Mouse (Mus musculus) G1E (cell line): ENCODE data around the gene Tmem91. TPM values are rescaled to one million over a fixed set of nuclear protein-coding genes. Genes with fewer than 3 reads are reported as not detected.

Experiments used
- ATAC-seq: 2 replicates; pipeline ENCODE4 v1.8.0; 2016; ENCODE audit warnings: mild to moderate bottlenecking; ENCODE audit not compliant: insufficient number of reproducible peaks, poor library complexity, low FRiP score, severe bottlenecking; ENCODE audit errors: extremely low read depth
- DNase-seq: peaks from one replicate; pipeline ENCODE4 v3.0.0; 2012; ENCODE audit warnings: low spot score
- H3K27me3 ChIP-seq: 2 replicates; pipeline ENCODE4 v1.6.1; 2012; ENCODE audit warnings: mild to moderate bottlenecking, low read length, inconsistent platforms; ENCODE audit not compliant: insufficient read depth
- H3K36me3 ChIP-seq: replicated peaks from 2 replicates; pipeline ENCODE3; 2012; ENCODE audit warnings: mild to moderate bottlenecking, inconsistent platforms
- H3K4me1 ChIP-seq: 2 replicates; pipeline ENCODE4 v1.6.1; 2012; ENCODE audit warnings: low read depth, low read length, inconsistent platforms, mixed read lengths; ENCODE audit not compliant: insufficient read depth
- H3K4me3 ChIP-seq: 2 replicates; pipeline ENCODE4 v1.5.1; 2012; ENCODE audit warnings: low read depth, mild to moderate bottlenecking, inconsistent platforms, low read length, moderate library complexity, mixed read lengths
- H3K9me3 ChIP-seq: replicated peaks from 2 replicates; pipeline ENCODE4 v1.6.1; 2012; ENCODE audit warnings: inconsistent platforms
- CTCF ChIP-seq: IDR thresholded peaks from 2 replicates; pipeline ENCODE4 v1.5.1; 2012; ENCODE audit warnings: low read depth, low read length, inconsistent platforms, mixed read lengths
- GATA1 ChIP-seq: IDR thresholded peaks from 2 replicates; pipeline ENCODE4 v1.6.1; 2012; ENCODE audit warnings: borderline replicate concordance, low read length, inconsistent platforms, mixed read lengths
- GATA2 ChIP-seq: IDR thresholded peaks from 2 replicates; pipeline ENCODE4 v1.6.1; 2012; ENCODE audit warnings: low read depth, low read length, inconsistent platforms, borderline replicate concordance
- POLR2AphosphoS5 ChIP-seq: IDR thresholded peaks from 2 replicates; pipeline ENCODE4 v1.6.1; 2012; ENCODE audit warnings: low read depth, low read length, inconsistent platforms; ENCODE audit not compliant: insufficient replicate concordance
- TAL1 ChIP-seq: conservative IDR thresholded peaks from 2 replicates; pipeline ENCODE4 v1.6.1; 2012; ENCODE audit warnings: low read depth, low read length, inconsistent platforms, mixed read lengths
- polyA plus RNA-seq: library from polyadenylated mRNA; stranded (reverse); fragments of >175 nt; gene quantifications from 2 replicates; pipeline ENCODE4 v1.2.3, GENCODE M21; 2012
- total RNA-seq, 2 experiments: library from RNA; stranded (forward) in 1 of 2; stranded (reverse) in 1 of 2; fragments of 200-1000 nt in 1 of 2; fragments of >200 nt in 1 of 2; fragmentation: Nextera tagmentation in 1 of 2; gene quantifications; 2 replicates each; pipeline ENCODE4 v1.2.3; 2014 to 2017

The Tmem91 gene
- total and polyA plus RNA-seq, 3 experiments = 2.2 to 8.6 (median 3.6) TPM

DNA sequence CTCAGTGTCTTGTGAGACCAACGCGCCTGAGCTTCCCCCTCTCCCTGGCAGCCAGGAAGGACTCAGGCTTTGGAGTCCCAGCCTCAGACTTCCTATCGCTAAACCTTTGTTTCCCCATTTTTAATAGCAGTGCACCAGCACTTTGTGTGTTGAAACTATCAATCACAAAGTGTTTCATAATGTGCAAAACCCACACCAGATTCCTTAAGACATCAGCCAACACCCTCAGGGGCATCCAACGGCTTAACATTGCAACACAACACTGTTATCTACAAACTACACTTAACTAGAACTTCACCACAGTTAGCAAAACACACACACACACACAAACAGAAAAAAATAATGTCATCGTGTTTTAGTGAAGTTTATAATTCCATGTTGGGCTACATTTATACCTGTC lies 25.1 kb downstream of the Tmem91 start:
- Histone ChIP-seq H3K36me3 (peaks cover 37% of the 10 kb centered on the region), H3K4me3 (no peak overlapping the region), H3K9me3 (no peaks in the 10 kb centered on the region), H3K4me1 (peaks cover 8% of the 10 kb centered on the region), H3K27me3 (no peaks in the 10 kb centered on the region)
- TF ChIP-seq GATA1 (no peak), GATA2 (no peak), TAL1 (no peak), CTCF (no peak), POLR2AphosphoS5 (no peak)
- DNase-seq = no peak
- no peak for ATAC-seq

DNA sequence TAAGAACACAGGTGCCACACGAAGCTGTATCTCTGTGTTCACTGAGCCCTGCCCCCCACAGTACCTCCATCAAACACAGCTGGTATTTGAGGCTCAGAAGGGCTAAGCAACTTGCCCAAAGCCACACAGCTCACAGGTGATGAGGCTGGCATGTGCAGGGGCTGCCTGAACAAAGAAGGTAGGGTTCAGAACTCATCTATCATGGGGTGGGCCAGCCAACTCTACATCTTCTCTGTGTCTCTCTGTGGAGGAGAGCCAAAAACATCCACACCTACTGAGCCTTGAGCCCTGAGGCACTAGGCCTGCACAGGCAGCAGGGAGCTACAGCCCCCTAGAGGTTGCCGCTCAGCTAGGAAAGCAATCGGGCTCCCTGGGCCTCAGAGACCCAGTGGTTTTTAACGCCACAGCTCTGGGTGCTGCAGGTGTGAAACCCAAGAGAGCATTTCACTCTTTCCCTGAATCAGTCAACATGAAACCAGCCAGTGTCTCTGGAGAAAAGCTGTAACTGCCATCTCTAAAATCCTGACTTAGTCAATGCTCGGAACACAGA lies 27.3 kb downstream of the Tmem91 start:
- Histone ChIP-seq H3K4me1 (peaks cover 20% of the 10 kb centered on the region), H3K36me3 (peaks cover 34% of the 10 kb centered on the region), H3K4me3 (no peak overlapping the region), H3K9me3 (peaks cover 5% of the 10 kb centered on the region), H3K27me3 (no peaks in the 10 kb centered on the region)
- DNase-seq = no peak
- ATAC-seq = no peak
- TF ChIP-seq TAL1 = no peak
- TF ChIP-seq GATA1 = no peak
- TF ChIP-seq GATA2 = no peak
- no peak for TF ChIP-seq POLR2AphosphoS5
- no peak for TF ChIP-seq CTCF

DNA sequence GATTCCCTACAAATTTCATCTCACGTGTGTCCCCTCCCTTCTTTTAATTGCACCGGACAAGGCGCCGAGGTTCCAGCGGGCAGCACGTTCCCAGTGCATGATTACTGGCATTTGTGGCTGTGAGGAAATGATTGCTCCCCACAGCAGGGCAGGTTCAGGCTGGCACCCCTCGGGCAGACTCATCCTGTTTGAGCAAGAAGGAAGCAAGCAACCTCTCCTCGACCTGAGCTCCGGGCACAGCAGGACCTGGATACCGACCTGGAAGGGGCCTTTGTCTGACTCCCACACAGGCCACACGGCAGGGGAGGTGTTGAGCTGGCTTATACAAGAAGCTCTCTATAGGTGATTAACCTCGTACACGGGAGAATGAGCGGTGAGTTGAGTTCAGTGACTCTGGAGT lies 29.9 kb downstream of the Tmem91 start:
- DNase-seq = no peak
- Histone ChIP-seq H3K27me3 (no peaks in the 10 kb centered on the region), H3K36me3 (peaks cover 41% of the 10 kb centered on the region), H3K4me1 (peaks cover 19% of the 10 kb centered on the region), H3K4me3 (no peak overlapping the region), H3K9me3 (peaks cover 8% of the 10 kb centered on the region)
- no peak for TF ChIP-seq GATA2
- TF ChIP-seq GATA1 = no peak
- no peak for TF ChIP-seq CTCF
- TF ChIP-seq TAL1 = no peak
- TF ChIP-seq POLR2AphosphoS5 = no peak
- no peak for ATAC-seq

DNA sequence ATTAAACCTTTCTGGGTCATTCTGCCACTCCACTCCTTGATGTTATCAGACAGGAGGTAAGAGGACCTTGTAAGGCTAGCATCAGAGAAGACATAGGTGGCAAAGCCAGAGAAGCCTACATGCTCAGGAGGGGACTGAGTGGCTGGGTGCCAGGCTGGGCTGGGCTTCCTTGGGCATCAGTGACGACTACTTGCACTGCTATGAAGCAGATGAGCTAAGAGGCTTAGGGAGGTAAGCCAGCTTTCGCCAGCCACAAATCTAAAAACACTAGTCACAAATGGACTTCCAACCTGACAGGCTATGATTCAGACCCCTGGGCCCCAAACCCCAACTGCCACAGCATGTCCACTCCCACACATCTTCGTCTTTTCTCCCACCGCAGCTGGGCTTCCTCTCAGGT lies 30.3 kb downstream of the Tmem91 start:
- Histone ChIP-seq H3K4me3 (no peak overlapping the region), H3K27me3 (no peaks in the 10 kb centered on the region), H3K9me3 (peaks cover 8% of the 10 kb centered on the region), H3K36me3 (peaks cover 45% of the 10 kb centered on the region), H3K4me1 (peaks cover 18% of the 10 kb centered on the region)
- TF ChIP-seq POLR2AphosphoS5 (no peak), CTCF (no peak), GATA2 (no peak), GATA1 (no peak), TAL1 (no peak)
- DNase-seq (no peak), ATAC-seq (no peak)

DNA sequence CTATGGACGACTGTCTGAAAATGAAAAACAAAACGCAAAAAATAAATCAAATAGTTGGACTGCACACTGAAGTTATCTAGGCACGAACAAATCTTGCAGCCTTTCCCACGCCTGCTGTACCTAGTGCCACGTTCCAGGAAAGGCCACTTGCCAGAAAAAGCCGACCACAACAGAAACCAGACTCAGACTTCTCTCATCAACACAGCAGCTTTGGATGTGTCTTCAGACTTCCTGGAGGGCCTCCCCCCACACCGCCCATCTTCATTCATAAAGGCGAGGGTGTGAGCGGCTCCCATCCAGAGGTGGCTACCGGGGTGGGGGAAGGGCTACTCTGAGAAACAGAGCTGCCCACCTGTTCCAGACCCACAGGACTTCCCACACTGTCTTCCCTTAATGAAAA lies 30.8 kb downstream of the Tmem91 start:
- Histone ChIP-seq H3K4me3 (no peak overlapping the region), H3K36me3 (peaks cover 46% of the 10 kb centered on the region), H3K27me3 (no peaks in the 10 kb centered on the region), H3K9me3 (peaks cover 8% of the 10 kb centered on the region), H3K4me1 (peaks cover 17% of the 10 kb centered on the region)
- TF ChIP-seq CTCF = no peak
- no peak for TF ChIP-seq GATA2
- TF ChIP-seq POLR2AphosphoS5 = no peak
- no peak for TF ChIP-seq GATA1
- TF ChIP-seq TAL1 = no peak
- ATAC-seq (no peak), DNase-seq (no peak)

DNA sequence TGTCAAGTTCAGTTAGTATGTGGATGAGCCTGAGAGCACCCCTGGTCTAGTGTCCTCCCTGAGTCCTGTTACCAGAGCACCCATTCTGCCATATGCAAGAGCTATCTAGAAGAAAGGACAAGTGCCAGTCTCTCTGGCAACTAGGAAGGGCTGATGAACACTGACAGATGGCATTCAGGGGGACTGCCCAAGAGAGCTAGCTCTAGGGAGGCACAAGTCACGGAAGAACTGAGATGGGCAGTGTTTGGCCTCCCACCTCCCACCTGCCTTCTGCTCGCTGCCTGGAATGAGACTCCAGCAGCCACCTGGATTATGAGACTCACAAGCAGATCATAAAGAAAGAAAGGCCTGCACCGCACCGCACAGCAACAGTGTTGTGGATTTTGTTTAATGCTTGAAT lies 35.2 kb downstream of the Tmem91 start:
- no peak for ATAC-seq
- TF ChIP-seq GATA2 (no peak), GATA1 (no peak), TAL1 (no peak), POLR2AphosphoS5 (no peak), CTCF (no peak)
- peaks cover 63% of the 10 kb centered on the region for H3K36me3 ChIP-seq
- peaks cover 8% of the 10 kb centered on the region for H3K9me3 ChIP-seq
- peaks cover 13% of the 10 kb centered on the region for H3K4me1 ChIP-seq
- DNase-seq = no peak
- peaks cover 2% of the 10 kb centered on the region; the same call in 1 of the 2 replicates for H3K27me3 ChIP-seq
- H3K4me3 ChIP-seq = no peak overlapping the region

DNA sequence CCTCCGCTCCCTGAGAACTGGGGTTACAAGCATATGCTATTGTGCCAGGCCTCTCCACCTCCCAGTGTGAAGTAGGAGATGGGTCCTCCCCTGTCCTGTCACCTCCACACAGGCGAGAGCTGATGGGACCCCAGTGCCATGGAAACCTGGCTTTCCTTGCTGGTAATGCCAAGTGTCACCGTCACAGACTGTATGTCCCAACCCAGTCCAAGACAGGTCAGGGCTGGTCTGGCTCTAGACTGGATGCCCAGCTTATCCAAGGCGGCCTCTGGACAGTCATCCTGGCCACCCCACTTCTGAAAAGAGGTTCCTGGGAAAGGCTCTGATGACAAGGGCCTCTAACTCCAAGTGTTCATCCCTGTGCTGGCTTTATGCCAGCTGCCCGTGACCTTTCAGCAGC lies 37.9 kb downstream of the Tmem91 start:
- Histone ChIP-seq H3K4me1 (no peaks in the 10 kb centered on the region; the same call in 1 of the 2 replicates), H3K27me3 (peaks cover 2% of the 10 kb centered on the region; the same call in 1 of the 2 replicates), H3K4me3 (no peak overlapping the region), H3K9me3 (no peaks in the 10 kb centered on the region), H3K36me3 (peaks cover 71% of the 10 kb centered on the region)
- TF ChIP-seq POLR2AphosphoS5 (no peak), TAL1 (no peak), GATA1 (no peak), CTCF (no peak), GATA2 (no peak)
- ATAC-seq (no peak), DNase-seq (no peak)
